Mouse (Mus musculus) ES-Bruce4 (cell line): ENCODE results near the gene Vrk2.

Experiments
- CTCF ChIP-seq: IDR thresholded peaks from one replicate; pipeline ENCODE4 v1.8.1; 2011; ENCODE audit warnings: low read depth, low read length
- EP300 ChIP-seq: IDR thresholded peaks from 2 replicates; pipeline ENCODE4 v1.6.1; 2011; ENCODE audit warnings: low read depth, low read length; ENCODE audit not compliant: insufficient read depth
- POLR2A ChIP-seq: IDR thresholded peaks from one replicate; pipeline ENCODE4 v1.8.1; 2011; ENCODE audit warnings: low read length; ENCODE audit not compliant: insufficient read depth

DNA sequence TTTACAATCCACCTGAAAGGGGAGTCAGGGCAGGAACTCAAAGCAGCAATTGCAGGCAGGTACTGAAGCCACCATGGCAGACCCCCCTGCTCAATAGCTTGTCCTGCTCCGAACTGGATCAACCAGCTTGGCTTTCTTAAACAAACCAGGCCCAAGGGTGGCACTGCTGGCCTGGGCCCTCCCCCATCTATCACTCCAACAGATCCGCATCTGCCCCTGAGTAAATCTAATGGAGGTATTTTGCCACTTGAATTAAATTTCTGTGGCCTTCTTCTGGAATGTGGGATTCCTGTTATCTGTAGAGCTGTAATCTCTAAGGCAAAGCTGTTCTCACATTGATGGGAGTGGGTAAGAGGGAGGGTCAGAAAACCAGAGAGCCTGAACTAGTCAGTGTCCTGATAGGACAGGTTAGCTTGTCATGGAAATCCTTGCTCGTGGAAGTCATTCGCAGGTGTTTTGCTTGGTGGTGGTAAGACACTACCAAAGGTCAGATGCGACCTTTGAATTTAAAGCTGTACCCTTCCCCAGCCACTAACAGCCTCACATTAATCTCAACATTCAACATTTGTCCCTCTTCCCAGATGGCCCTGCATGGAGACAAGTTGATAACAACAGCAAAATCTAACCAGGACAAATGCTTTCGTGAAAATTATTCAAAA, 1.3 kb downstream of the Vrk2 start:
- TF ChIP-seq POLR2A: no peak
- no peak for TF ChIP-seq CTCF
- no peak for TF ChIP-seq EP300
